Mouse (Mus musculus) sigmoid colon, adult 10 weeks (tissue): ENCODE data around the gene Il5. TPM values are rescaled to one million over a fixed set of nuclear protein-coding genes. Genes with fewer than 3 reads are reported as not detected.

ENCODE experiments used
- polyA plus RNA-seq: library from polyadenylated mRNA; stranded (reverse); fragments of 350-450 nt; fragmentation: Illumina TruSeq; extraction: RNeasy Lipid Tissue Mini Kit (QIAGEN cat#74804); gene quantifications from one replicate; pipeline ENCODE4 v1.2.3, GENCODE M21; 2014; ENCODE audit warnings: low read depth, low replicate concordance

Il5 gene
- 0.38 TPM for polyA plus RNA-seq

DNA sequence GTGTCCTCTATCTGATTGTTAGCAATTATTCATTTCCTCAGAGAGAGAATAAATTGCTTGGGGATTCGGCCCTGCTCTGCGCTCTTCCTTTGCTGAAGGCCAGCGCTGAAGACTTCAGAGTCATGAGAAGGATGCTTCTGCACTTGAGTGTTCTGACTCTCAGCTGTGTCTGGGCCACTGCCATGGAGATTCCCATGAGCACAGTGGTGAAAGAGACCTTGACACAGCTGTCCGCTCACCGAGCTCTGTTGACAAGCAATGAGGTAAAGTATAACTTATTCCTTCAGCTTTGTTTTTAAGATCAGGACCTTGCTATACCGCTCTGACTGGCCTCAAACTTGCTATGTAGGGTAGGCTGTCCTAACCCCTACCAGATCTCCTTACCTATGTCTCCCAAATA is at the start of gene Il5:
Il5 (plus strand) TSS at position 80 of the 400 bp plus-strand sequence.

DNA sequence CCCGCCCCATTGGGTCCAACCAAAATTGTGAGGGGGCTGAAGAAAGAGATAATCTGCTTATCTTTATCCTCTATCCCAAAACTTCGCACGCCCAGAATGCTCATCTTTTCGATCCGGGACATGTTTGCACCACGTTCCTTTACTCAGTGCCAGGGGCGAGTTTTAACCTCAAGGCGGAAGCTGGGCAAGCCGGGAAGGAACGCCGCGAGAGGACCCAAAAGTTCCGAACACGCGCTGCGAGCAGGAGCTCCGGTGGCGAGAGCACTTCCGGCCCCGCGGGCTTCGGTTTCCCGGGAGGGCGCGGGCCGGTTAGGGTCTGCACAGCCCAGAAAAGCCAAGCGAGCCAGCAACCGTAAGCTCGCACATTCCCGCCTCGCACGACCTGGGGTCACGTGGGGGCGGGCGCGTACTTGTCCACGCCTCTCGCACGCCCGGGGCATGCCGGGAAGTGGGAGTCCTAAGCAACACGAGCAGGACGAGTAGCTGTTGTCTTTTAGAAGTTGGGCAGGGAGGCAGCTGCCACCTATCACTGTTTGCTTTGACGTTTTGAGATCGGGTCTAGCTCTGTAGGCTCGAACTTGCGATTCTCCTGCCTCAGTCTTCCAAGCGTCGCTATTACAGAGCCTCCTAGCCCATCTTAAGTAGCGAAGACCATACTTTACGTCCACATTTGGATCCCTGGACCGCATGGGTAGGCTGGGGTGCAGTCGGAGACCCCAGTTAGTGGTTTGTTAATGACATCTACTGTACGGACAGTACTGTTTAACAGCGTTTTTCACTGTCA is 13.5 kb upstream of the Il5 start, which contains the start of gene Rad50:
Rad50 (minus strand) TSS at position 386 of the 784 bp plus-strand sequence.

DNA sequence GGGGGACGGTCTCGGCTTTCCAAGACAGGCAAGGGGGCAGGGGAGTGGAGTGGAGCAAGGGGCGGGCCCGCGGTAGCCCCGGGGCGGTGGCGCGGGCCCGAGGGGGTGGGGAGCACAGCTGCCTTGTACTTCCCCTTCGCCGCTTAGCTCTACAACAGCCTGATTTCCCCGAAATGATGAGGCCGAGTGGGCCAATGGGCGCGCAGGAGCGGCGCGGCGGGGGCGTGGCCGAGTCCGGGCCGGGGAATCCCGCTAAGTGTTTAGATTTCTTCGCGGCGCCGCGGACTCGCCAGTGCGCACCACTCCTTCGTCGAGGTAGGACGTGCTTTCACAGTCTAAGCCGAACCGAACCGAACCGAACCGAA is 49.1 kb downstream of the Il5 start, which contains the start of gene Irf1:
Irf1 (plus strand) TSS at position 255 of the 365 bp plus-strand sequence.

DNA sequence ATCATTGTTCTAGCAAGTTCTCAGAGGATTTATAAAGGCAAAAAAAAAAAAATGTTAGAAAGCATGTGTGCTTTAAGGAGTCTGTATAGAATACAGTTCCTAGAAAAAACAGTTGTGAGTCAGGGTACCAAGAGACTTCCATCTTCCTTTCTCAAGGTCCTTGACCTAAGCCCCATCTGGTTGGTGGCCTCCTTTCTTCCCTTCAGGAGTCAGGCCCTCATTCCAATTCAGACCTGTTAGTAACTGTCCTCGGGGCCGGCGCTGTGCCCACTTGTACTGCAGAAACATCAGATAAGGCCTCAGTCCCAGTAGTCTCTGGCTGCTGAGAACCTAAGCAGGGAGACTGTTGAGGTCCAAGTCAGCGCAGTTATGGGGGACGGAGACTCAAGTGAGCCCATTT is 52.5 kb downstream of the Il5 start, which contains the start of gene Gm17334:
Gm17334 (minus strand) TSS at position 101 of the 400 bp plus-strand sequence.

Other genes starting within 250 kb of the Il5 start
- not detected for gene Gm9945, start 240.6 kb upstream of the Il5 start, polyA plus RNA-seq
- gene Sowaha, start 240.5 kb upstream of the Il5 start, polyA plus RNA-seq: 3.4 TPM
- gene Sept8, start 201.5 kb upstream of the Il5 start, polyA plus RNA-seq: 24.3 TPM
- 12.0 TPM for gene Kif3a, start 153.4 kb upstream of the Il5 start, polyA plus RNA-seq
- not detected for gene Il4, start 102.1 kb upstream of the Il5 start, polyA plus RNA-seq
- not detected for gene Il13, start 86.1 kb upstream of the Il5 start, polyA plus RNA-seq
- gene Rad50, start 13.5 kb upstream of the Il5 start, polyA plus RNA-seq: 35.7 TPM
- 27.3 TPM for gene Irf1, start 49.2 kb downstream of the Il5 start, polyA plus RNA-seq
- gene Gm17334, start 52.4 kb downstream of the Il5 start, polyA plus RNA-seq: not detected
- 1.3 TPM for gene Gm12216, start 138.5 kb downstream of the Il5 start, polyA plus RNA-seq
- 26.6 TPM for gene Slc22a5, start 170.9 kb downstream of the Il5 start, polyA plus RNA-seq